Mouse (Mus musculus) CH12.LX (cell line): ENCODE results near the gene Ankrd66. TPM values are rescaled to one million over a fixed set of nuclear protein-coding genes. Genes with fewer than 3 reads are reported as not detected.
"Not testable (repeated sequence)": the region's sequence is repeated elsewhere in the genome, so short reads cannot be mapped to it uniquely, and the experiment has no call there.

Experiments
- DNase-seq: peaks from one replicate; pipeline ENCODE4 v3.0.0-alpha.2; 2013; ENCODE audit errors: extremely low read depth
- H3K27ac ChIP-seq: 2 replicates; pipeline ENCODE4 v1.5.1; 2012; ENCODE audit warnings: low read depth, mild to moderate bottlenecking, control low read depth, moderate library complexity; ENCODE audit not compliant: insufficient read depth
- H3K27me3 ChIP-seq: replicated peaks from 2 replicates; pipeline ENCODE3; 2012; ENCODE audit warnings: inconsistent platforms
- H3K36me3 ChIP-seq, 2 experiments: replicated peaks in 1 of 2; 2 replicates each; pipeline versions ENCODE3 to v1.6.1; 2012; ENCODE audit warnings: inconsistent platforms in 1 of 2, low read length in 1 of 2, mild to moderate bottlenecking in 1 of 2, mixed read lengths in 1 of 2, moderate library complexity in 1 of 2; ENCODE audit not compliant: control insufficient read depth in 1 of 2, insufficient read depth in 1 of 2
- H3K4me1 ChIP-seq, 2 experiments: 2 replicates each; pipeline ENCODE4 v1.6.1; 2012; ENCODE audit warnings: inconsistent platforms in 1 of 2, moderate library complexity in 1 of 2; ENCODE audit not compliant: insufficient read depth in 2 of 2, control insufficient read depth in 1 of 2
- H3K4me2 ChIP-seq: 2 replicates; pipeline ENCODE4 v1.6.1; 2012; ENCODE audit warnings: low read depth, mild to moderate bottlenecking, control low read depth; ENCODE audit not compliant: poor library complexity, insufficient read depth, severe bottlenecking
- H3K4me3 ChIP-seq, 3 experiments: fragments of 150-350 bp in 1 of 3; sonication (generic) in 1 of 3; replicated peaks in 1 of 3; 2 replicates each; pipeline versions ENCODE3 to v1.5.1; 2011 to 2012; ENCODE audit warnings: low read depth in 2 of 3, low read length in 2 of 3, mild to moderate bottlenecking in 2 of 3, moderate library complexity in 2 of 3, control low read depth in 1 of 3, improper control_type of control experiment in 1 of 3, inconsistent platforms in 1 of 3, mixed read lengths in 1 of 3; ENCODE audit not compliant: poor library complexity in 1 of 3
- H3K79me2 ChIP-seq: replicated peaks from 2 replicates; pipeline ENCODE4 v1.6.1; 2012; ENCODE audit warnings: mild to moderate bottlenecking, moderate library complexity; ENCODE audit not compliant: control insufficient read depth, poor library complexity, insufficient read depth, severe bottlenecking; ENCODE audit errors: extremely low read depth
- H3K9ac ChIP-seq: 2 replicates; pipeline ENCODE4 v1.6.1; 2012; ENCODE audit warnings: low read depth, mild to moderate bottlenecking, control low read depth, moderate library complexity; ENCODE audit not compliant: insufficient read depth
- H3K9me3 ChIP-seq: replicated peaks from 2 replicates; pipeline ENCODE3; 2012; ENCODE audit warnings: low read length, inconsistent platforms, mixed read lengths
- CHD1 ChIP-seq: IDR thresholded peaks from 2 replicates; pipeline ENCODE4 v1.6.1; 2012; ENCODE audit warnings: low read depth, low read length, improper control_type of control experiment, inconsistent platforms
- CHD2 ChIP-seq: IDR thresholded peaks from 2 replicates; pipeline ENCODE4 v1.6.1; 2011; ENCODE audit warnings: low read length, improper control_type of control experiment
- CTCF ChIP-seq, 2 experiments: IDR thresholded peaks in 1 of 2; conservative IDR thresholded peaks in 1 of 2; 2 replicates each; pipeline ENCODE4 v1.5.1; 2011 to 2012; ENCODE audit warnings: low read depth in 2 of 2, low read length in 2 of 2, improper control_type of control experiment in 1 of 2, inconsistent platforms in 1 of 2, mild to moderate bottlenecking in 1 of 2, moderate library complexity in 1 of 2
- ELF1 ChIP-seq: IDR thresholded peaks from 2 replicates; pipeline ENCODE4 v1.6.1; 2014; ENCODE audit warnings: low read depth, mild to moderate bottlenecking, inconsistent platforms, low read length, improper control_type of control experiment
- EP300 ChIP-seq: IDR thresholded peaks from 2 replicates; pipeline ENCODE4 v1.6.1; 2011; ENCODE audit warnings: low read length, improper control_type of control experiment
- HCFC1 ChIP-seq: IDR thresholded peaks from 2 replicates; pipeline ENCODE4 v1.6.1; 2012; ENCODE audit warnings: low read depth, mild to moderate bottlenecking, inconsistent platforms, low read length, improper control_type of control experiment
- JUN ChIP-seq: IDR thresholded peaks from 2 replicates; pipeline ENCODE4 v1.6.1; 2011; ENCODE audit warnings: low read depth, mild to moderate bottlenecking, low read length, improper control_type of control experiment, moderate library complexity; ENCODE audit not compliant: insufficient read depth
- MAFK ChIP-seq: IDR thresholded peaks from 2 replicates; pipeline ENCODE4 v1.6.1; 2011; ENCODE audit warnings: low read length, improper control_type of control experiment; ENCODE audit not compliant: insufficient replicate concordance
- MAX ChIP-seq: IDR thresholded peaks from 2 replicates; pipeline ENCODE4 v1.6.1; 2011; ENCODE audit warnings: low read length, improper control_type of control experiment
- MAZ ChIP-seq: IDR thresholded peaks from 2 replicates; pipeline ENCODE4 v1.6.1; 2012; ENCODE audit warnings: low read depth, mild to moderate bottlenecking, inconsistent platforms, low read length, improper control_type of control experiment, moderate library complexity
- MEF2A ChIP-seq: IDR thresholded peaks from 2 replicates; pipeline ENCODE4 v1.6.1; 2014; ENCODE audit warnings: low read depth, mild to moderate bottlenecking, inconsistent platforms, low read length, improper control_type of control experiment, borderline replicate concordance
- PAX5 ChIP-seq: IDR thresholded peaks from 2 replicates; pipeline ENCODE4 v1.6.1; 2012; ENCODE audit warnings: low read length, inconsistent platforms, mixed read lengths
- POLR2A ChIP-seq: IDR thresholded peaks from 2 replicates; pipeline ENCODE4 v1.6.1; 2011; ENCODE audit warnings: low read depth, mild to moderate bottlenecking, improper control_type of control experiment, low read length
- POLR2AphosphoS2 ChIP-seq: IDR thresholded peaks from 2 replicates; pipeline ENCODE4 v1.6.1; 2011; ENCODE audit warnings: low read depth, low read length, improper control_type of control experiment
- SMC3 ChIP-seq: IDR thresholded peaks from 2 replicates; pipeline ENCODE4 v1.6.1; 2011; ENCODE audit warnings: low read depth, low read length, improper control_type of control experiment
- UBTF ChIP-seq: IDR thresholded peaks from 2 replicates; pipeline ENCODE4 v1.6.1; 2012; ENCODE audit warnings: low read depth, mild to moderate bottlenecking, inconsistent platforms, low read length, improper control_type of control experiment, moderate library complexity
- USF1 ChIP-seq: IDR thresholded peaks from 2 replicates; pipeline ENCODE4 v1.6.1; 2014; ENCODE audit warnings: low read depth, mild to moderate bottlenecking, inconsistent platforms, low read length, improper control_type of control experiment
- USF2 ChIP-seq: conservative IDR thresholded peaks from 2 replicates; pipeline ENCODE4 v1.6.1; 2011; ENCODE audit warnings: low read depth, low read length, improper control_type of control experiment
- ZKSCAN1 ChIP-seq: IDR thresholded peaks from 2 replicates; pipeline ENCODE4 v1.6.1; 2012; ENCODE audit warnings: low read depth, inconsistent platforms, low read length, improper control_type of control experiment, borderline replicate concordance
- ZMIZ1 ChIP-seq: IDR thresholded peaks from 2 replicates; pipeline ENCODE4 v1.6.1; 2012; ENCODE audit warnings: low read depth, mild to moderate bottlenecking, inconsistent platforms, low read length, improper control_type of control experiment
- ZNF384 ChIP-seq: IDR thresholded peaks from 2 replicates; pipeline ENCODE4 v1.6.1; 2012; ENCODE audit warnings: low read depth, low read length, improper control_type of control experiment, inconsistent platforms
- dilution Hi-C: fragments of 300-500 bp; cut with MboI; formaldehyde crosslinking; loops from 2 replicates; pipeline ENCODE4 v1.14.3; 2020; ENCODE audit warnings: low sequenced_read_pairs; ENCODE audit not compliant: extremely low pct_unique_long_range_greater_than_20kb, extremely low pct_ligation_motif_present
- in situ Hi-C: fragments of 300-500 bp; cut with MboI; formaldehyde crosslinking; loops from 3 replicates; pipeline ENCODE4 v1.14.3; 2019; ENCODE audit warnings: low sequenced_read_pairs, low pct_ligation_motif_present, low pct_unique_long_range_greater_than_20kb, mixed read lengths
- polyA plus RNA-seq: library from polyadenylated mRNA; unstranded; fragments of >175 nt; gene quantifications from 2 replicates; pipeline ENCODE4 v1.2.1, GENCODE M21; 2012; ENCODE audit warnings: low read depth; ENCODE audit not compliant: insufficient read length
- total RNA-seq, 2 experiments: library from RNA; depleted of rRNA; stranded (reverse); fragments of 300-350 nt in 1 of 2; fragments of >200 nt in 1 of 2; gene quantifications; 2 replicates each; pipeline ENCODE4 v1.2.3; 2012 to 2014

Gene Ankrd66
- total and polyA plus RNA-seq, 3 experiments = not detected

GRCm38 (mm10) chr17:43497521-43497920, 45.9 kb downstream of the Ankrd66 start:
- Histone ChIP-seq H3K79me2 (no peaks in the 10 kb centered on the region), H3K9me3 (peaks cover 21% of the 10 kb centered on the region), H3K27ac (no peak overlapping the region), H3K4me1 (no peaks in the 10 kb centered on the region), H3K27me3 (no peaks in the 10 kb centered on the region), H3K4me2 (no peak overlapping the region), H3K36me3 (no peaks in the 10 kb centered on the region), H3K4me3 (no peak overlapping the region), H3K9ac (no peak overlapping the region)
- dilution Hi-C loops = no loop called here
- in situ Hi-C loops = no loop called here
- no peak for TF ChIP-seq SMC3
- TF ChIP-seq MAFK = no peak
- TF ChIP-seq CTCF (conservative IDR thresholded peaks at IDR 0.05 in 1 of 2, IDR thresholded peaks at IDR 0.05 in 1 of 2; ENCODE audit: low read depth in 2 of 2, low read length in 2 of 2) = no peak
- TF ChIP-seq MEF2A = no peak
- no peak for TF ChIP-seq UBTF
- TF ChIP-seq JUN = no peak
- no peak for TF ChIP-seq POLR2A
- no peak for TF ChIP-seq ZMIZ1
- no peak for TF ChIP-seq ZNF384
- DNase-seq = no peak

- no peaks in the 10 kb centered on the region for H3K4me1 ChIP-seq
- H3K36me3 ChIP-seq = no peaks in the 10 kb centered on the region
- dilution Hi-C loops (no loop called here), in situ Hi-C loops (no loop called here)
- no peaks in the 10 kb centered on the region for H3K27me3 ChIP-seq
- peaks cover 21% of the 10 kb centered on the region for H3K9me3 ChIP-seq
- H3K27ac ChIP-seq = no peak overlapping the region
- no peak overlapping the region for H3K9ac ChIP-seq
- H3K79me2 ChIP-seq = no peaks in the 10 kb centered on the region
- no peak for DNase-seq
- TF ChIP-seq USF2 = no peak
- TF ChIP-seq MAX = no peak
- TF ChIP-seq CHD1 = no peak
- TF ChIP-seq CHD2 = no peak
- TF ChIP-seq MEF2A = no peak
- TF ChIP-seq ZKSCAN1 = no peak
- no peak for TF ChIP-seq JUN
- no peak for TF ChIP-seq ELF1
- TF ChIP-seq MAZ = no peak
- TF ChIP-seq PAX5 = no peak
- TF ChIP-seq UBTF = no peak
- TF ChIP-seq HCFC1 = no peak
- TF ChIP-seq MAFK = no peak
- no peak for TF ChIP-seq POLR2AphosphoS2
- no peak for TF ChIP-seq USF1
- no peak for TF ChIP-seq EP300
- H3K4me3 ChIP-seq = no peak overlapping the region
- no peak overlapping the region for H3K4me2 ChIP-seq
Observed at GRCm38 (mm10) chr17:43495502-43495901, 47.9 kb downstream of the Ankrd66 start.

GRCm38 (mm10) chr17:43490371-43490770, 53.1 kb downstream of the Ankrd66 start:
- in situ Hi-C loops, dilution Hi-C loops, H3K36me3 ChIP-seq, H3K4me1 ChIP-seq, H3K4me2 ChIP-seq, H3K79me2 ChIP-seq, H3K9ac ChIP-seq, H3K27me3 ChIP-seq, H3K4me3 ChIP-seq, H3K27ac ChIP-seq, DNase-seq: not testable (repeated sequence)
- H3K9me3 ChIP-seq = peaks cover 16% of the 10 kb centered on the region
